Mouse (Mus musculus): ENCODE measurements around the gene Abcc2. TPM values are rescaled to one million over a fixed set of nuclear protein-coding genes. Genes with fewer than 3 reads are reported as not detected.
A peak's percentile ranks its signal among the peaks of the same experiment; 100 is the strongest.

Abcc2 gene
- total RNA-seq, 2 experiments from 2014 or later, result 0.18 TPM; not detected in 1

- DNase-seq, result no peak
These were observed 71.0 kb downstream of the Abcc2 start for GRCm38 (mm10) chr19:43852837-43853545.

- no peak for DNase-seq
These were observed 75.4 kb downstream of the Abcc2 start for GRCm38 (mm10) chr19:43857347-43857746.

DNA sequence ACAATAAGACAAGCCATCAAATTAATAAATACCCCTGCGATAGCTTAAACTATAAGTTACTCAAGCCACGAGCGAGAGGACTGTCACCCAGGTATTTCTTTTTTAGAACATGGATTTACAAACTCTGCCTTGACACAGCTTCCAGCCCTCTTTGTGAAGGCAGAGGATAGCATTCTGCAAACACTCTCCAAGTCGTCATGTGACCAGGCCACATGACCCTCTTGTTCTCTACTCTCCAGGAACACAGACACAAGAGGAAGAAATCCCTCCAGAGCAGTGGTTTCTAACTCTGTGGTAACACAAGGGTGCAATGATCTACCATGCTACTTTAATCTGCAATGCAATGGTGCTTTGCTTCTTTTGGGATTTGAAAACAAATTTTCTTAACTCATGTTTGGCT is 88.4 kb downstream of the Abcc2 start:
- no peak for DNase-seq

DNA sequence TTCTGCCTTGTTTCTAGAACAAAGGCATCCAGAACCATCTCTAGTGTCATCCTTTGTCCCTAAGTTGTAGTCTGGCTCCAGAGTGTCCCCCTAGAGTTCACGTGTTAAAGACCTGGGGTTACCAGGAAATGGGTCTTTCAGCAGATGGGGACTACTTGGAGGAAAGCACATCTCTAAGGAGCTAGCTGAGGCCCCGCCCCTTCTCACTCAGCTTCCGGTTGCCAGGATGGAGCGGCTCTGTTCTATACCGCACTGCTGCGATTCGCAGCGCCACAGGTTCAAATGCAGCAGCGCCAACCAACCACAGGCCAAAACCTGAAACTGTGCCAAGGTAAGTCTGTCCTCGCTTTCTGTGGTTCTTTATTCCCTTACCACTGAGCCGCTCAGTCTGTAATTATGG is 92.4 kb downstream of the Abcc2 start:
- DNase-seq, result no peak

DNA sequence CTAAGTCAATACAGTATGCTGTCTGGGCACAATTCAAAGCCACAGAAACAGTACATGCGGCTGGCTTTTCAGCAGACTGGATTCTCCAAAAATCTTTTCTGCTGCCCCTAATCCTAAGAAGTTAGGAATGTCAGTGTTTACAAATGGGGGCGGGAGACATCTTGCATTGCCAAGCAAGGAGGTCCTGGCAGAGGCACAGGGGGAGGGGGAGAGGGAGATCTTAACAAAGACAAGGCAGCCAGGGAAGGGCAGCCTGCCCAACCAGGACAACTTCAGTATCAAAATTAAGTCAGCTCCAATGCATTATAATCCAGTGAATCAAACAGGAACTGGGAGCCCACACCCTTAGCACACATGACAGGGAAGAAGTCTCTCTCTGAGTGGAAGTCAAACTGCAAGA is 94.0 kb downstream of the Abcc2 start:
- DNase-seq, result no peak

- no peak for DNase-seq
These were observed 95.4 kb downstream of the Abcc2 start for GRCm38 (mm10) chr19:43877364-43877763.

- DNase-seq, result no peak
These were observed 96.4 kb downstream of the Abcc2 start for GRCm38 (mm10) chr19:43878111-43879092.

DNA sequence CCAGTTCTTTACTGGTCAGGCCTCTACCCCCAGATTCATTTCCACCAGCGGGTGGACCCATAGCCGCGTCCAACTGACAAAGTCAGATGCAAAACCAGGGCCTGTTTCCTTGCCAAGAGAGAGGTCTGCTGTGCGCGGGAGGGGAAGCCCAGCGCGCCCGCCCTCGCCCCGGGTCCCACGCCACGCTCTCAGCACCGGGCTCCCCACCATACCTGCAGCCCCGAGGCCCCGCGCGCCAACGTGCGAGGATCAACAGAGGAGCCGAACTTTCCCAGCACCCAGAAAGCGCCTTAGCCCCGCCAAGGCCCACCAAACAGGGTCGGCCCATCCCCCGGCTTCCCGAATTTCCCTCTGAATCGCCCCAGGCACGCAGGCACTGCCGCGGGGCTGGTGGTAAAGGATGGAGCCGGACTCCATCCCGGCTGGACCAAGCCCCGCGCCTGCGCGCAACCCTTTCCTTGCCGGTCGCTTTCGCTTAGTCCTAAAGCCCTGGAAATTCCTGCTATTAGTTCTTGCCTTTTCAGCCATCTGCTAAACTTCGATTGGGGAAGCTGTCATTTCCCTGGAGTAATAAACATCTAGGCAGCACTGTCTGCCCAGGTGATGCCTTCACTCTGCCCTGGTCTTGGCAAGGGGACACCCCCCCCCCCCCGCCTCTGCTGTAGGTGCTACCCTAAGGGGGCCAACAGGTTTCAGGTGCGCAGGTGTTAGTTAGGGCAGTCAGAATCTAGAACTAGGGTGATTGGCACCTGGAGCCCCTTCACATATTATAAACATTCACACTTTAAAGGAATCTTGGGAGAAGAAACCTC is 97.6 kb downstream of the Abcc2 start:
- peak; percentile 82 for DNase-seq

- no peak for DNase-seq
These were observed 98.4 kb downstream of the Abcc2 start for GRCm38 (mm10) chr19:43880420-43880819.

DNA sequence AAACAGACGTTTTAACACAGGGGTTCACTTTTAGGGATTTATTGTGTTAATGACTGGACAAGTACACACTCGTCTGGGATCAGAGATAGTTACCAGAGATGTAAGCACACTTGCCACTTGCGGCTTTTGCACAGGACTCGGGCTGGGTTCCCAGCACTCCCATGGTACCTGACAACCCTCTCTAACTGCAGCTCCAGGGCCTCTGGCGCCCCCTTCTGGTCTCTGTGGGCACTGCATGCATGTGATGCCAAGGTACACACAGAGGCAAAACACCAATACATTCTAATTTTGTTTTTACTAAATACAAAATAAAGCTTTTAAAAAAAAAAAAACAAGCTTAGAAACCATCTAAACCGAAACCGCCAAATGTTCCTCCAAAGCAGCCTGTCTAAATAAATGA is 99.6 kb downstream of the Abcc2 start:
- DNase-seq, result no peak

GRCm38 (mm10) chr19:43882895-43883573 is 101.0 kb downstream of the Abcc2 start:
- DNase-seq, result no peak

GRCm38 (mm10) chr19:43884668-43885498 is 102.9 kb downstream of the Abcc2 start:
- DNase-seq, result no peak

DNA sequence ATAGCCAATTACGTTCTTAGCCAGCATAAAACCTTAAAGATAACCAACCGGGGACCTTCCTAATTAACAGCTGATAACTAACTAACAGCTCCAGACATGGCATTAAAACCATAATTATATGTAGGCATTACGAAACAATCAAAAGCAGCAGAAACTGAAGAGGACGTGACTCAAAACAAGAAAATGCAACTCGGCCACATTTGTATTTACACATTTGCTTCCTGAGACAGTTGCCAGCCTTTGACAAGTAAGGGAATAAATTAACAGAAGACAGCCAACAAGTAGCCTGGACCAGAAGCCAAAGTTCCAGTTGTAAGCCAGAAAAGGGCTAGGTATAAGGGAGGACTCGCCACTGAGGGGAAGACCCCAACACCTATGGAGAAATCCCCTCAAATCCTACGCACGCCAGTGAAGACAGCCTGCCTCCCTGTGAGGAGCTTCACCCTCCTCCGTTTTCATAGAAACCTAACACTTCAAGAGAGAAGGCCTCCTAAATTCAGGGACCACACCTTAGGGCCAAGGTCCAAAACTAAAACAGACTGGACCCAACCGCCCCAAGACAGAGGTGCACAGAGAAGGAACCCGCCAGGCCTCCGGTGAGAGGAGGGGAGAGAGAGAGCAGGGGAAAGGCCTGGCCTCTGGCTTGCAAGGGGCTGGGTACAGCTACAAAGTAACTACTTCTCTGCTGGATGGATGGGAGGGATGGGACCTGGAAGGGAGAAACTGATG is 104.5 kb downstream of the Abcc2 start:
- DNase-seq, result no peak

- no peak for DNase-seq
These were observed 105.2 kb downstream of the Abcc2 start for GRCm38 (mm10) chr19:43887242-43887641.

DNA sequence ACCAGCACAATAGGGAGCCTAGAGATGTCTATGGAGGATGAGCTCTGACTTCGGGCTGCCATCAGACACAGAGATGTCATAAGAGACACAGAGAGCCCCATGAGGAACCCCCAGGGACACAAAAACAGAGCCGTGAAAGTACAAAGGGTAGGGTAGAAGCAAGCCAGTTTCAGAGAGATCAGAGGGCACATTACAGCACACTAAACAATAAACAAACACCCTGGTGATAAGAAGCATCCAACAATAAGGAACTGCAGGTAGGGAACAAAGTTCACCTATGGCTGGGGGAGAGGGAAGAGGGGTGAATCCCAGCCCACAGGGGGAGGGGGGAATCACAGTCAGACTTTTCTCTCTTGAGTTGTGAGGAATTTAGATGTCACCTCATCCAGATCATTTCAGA is 105.7 kb downstream of the Abcc2 start:
- DNase-seq, result no peak

Other genes starting within 250 kb of the Abcc2 start
- gene Nkx2-3, start 169.9 kb upstream of the Abcc2 start, total RNA-seq (2021), result not detected
- gene Slc25a28, start 107.3 kb upstream of the Abcc2 start, total RNA-seq (2021), result 10 to 100 TPM; 18.4 to 21.2 TPM
- 1 to 10 TPM; 3.9 to 7.5 TPM for gene Entpd7, start 92.5 kb upstream of the Abcc2 start, total RNA-seq (2021)
- 10 to 100 TPM; 10.3 to 11.3 TPM for gene Cutc, start 29.2 kb upstream of the Abcc2 start, total RNA-seq (2021)
- gene Cox15, start 29.2 kb upstream of the Abcc2 start, total RNA-seq (2021), result 10 to 100 TPM; 27.8 to 32.1 TPM
- 10 to 100 TPM; 12.8 to 16.3 TPM for gene Dnmbp, start 158.0 kb downstream of the Abcc2 start, total RNA-seq (2021)
- not detected for gene Cpn1, start 204.4 kb downstream of the Abcc2 start, total RNA-seq (2021)
- gene Cyp2c23, start 247.0 kb downstream of the Abcc2 start, total RNA-seq (2021), result not detected